Mouse (Mus musculus) MEL (cell line): ENCODE measurements around the gene Ptprk. TPM values are rescaled to one million over a fixed set of nuclear protein-coding genes. Genes with fewer than 3 reads are reported as not detected.

Experiments used
- DNase-seq: peaks from one replicate; pipeline ENCODE4 v3.0.0; 2011; ENCODE audit warnings: low read depth, low spot score
- H3K27ac ChIP-seq: 2 replicates; pipeline ENCODE4 v1.5.1; 2012; ENCODE audit warnings: low read depth, mild to moderate bottlenecking, control low read depth, low read length, moderate library complexity; ENCODE audit not compliant: control insufficient read depth
- H3K27me3 ChIP-seq, 2 experiments: fragments of 150-350 bp in 1 of 2; sonication (generic) in 1 of 2; 2 replicates each; pipeline ENCODE4 v1.6.1; 2012; ENCODE audit warnings: low read length in 2 of 2, mild to moderate bottlenecking in 2 of 2, improper control_type of control experiment in 1 of 2, moderate library complexity in 1 of 2; ENCODE audit not compliant: insufficient read depth in 2 of 2, control insufficient read depth in 1 of 2
- H3K36me3 ChIP-seq, 2 experiments: 2 replicates each; pipeline ENCODE4 v1.6.1; 2012 to 2014; ENCODE audit warnings: low read length in 2 of 2, improper control_type of control experiment in 1 of 2, inconsistent platforms in 1 of 2, mild to moderate bottlenecking in 1 of 2; ENCODE audit not compliant: insufficient read depth in 2 of 2, control insufficient read depth in 1 of 2
- H3K4me1 ChIP-seq, 2 experiments: fragments of 150-350 bp in 1 of 2; sonication (generic) in 1 of 2; 2 replicates each; pipeline ENCODE4 v1.6.1; 2012; ENCODE audit warnings: low read length in 2 of 2, improper control_type of control experiment in 1 of 2, mild to moderate bottlenecking in 1 of 2; ENCODE audit not compliant: insufficient read depth in 2 of 2, control insufficient read depth in 1 of 2
- H3K4me3 ChIP-seq, 2 experiments: fragments of 150-350 bp in 1 of 2; sonication (generic) in 1 of 2; 2 replicates each; pipeline ENCODE4 v1.5.1; 2012; ENCODE audit warnings: low read depth in 2 of 2, low read length in 2 of 2, mild to moderate bottlenecking in 2 of 2, moderate library complexity in 2 of 2, control low read depth in 1 of 2, improper control_type of control experiment in 1 of 2; ENCODE audit not compliant: control insufficient read depth in 1 of 2, insufficient read depth in 1 of 2
- H3K79me2 ChIP-seq: 2 replicates; pipeline ENCODE4 v1.6.1; 2012; ENCODE audit warnings: mild to moderate bottlenecking, low read length, moderate library complexity; ENCODE audit not compliant: control insufficient read depth, poor library complexity, insufficient read depth
- H3K9ac ChIP-seq: 2 replicates; pipeline ENCODE4 v1.6.1; 2012; ENCODE audit warnings: low read depth, mild to moderate bottlenecking, control low read depth, low read length, moderate library complexity; ENCODE audit not compliant: control insufficient read depth, poor library complexity, severe bottlenecking
- H3K9me3 ChIP-seq: fragments of 150-350 bp; sonication (generic); replicated peaks from 2 replicates; pipeline ENCODE4 v1.6.1; 2012; ENCODE audit warnings: mild to moderate bottlenecking, low read length, improper control_type of control experiment, moderate library complexity; ENCODE audit not compliant: insufficient read depth
- CHD2 ChIP-seq: IDR thresholded peaks from 2 replicates; pipeline ENCODE4 v1.6.1; 2011; ENCODE audit warnings: low read length, improper control_type of control experiment
- CTCF ChIP-seq, 3 experiments: IDR thresholded peaks in 2 of 3; conservative IDR thresholded peaks in 1 of 3; 2 replicates each; pipeline ENCODE4 v1.5.1; 2011 to 2012; ENCODE audit warnings: low read length in 3 of 3, low read depth in 2 of 3, mild to moderate bottlenecking in 2 of 3, improper control_type of control experiment in 1 of 3, inconsistent platforms in 1 of 3, mixed read lengths in 1 of 3, moderate library complexity in 1 of 3; ENCODE audit not compliant: control insufficient read depth in 1 of 3, insufficient read depth in 1 of 3, poor library complexity in 1 of 3, severe bottlenecking in 1 of 3
- EP300 ChIP-seq, 2 experiments: IDR thresholded peaks; 2 replicates each; pipeline ENCODE4 v1.6.1; 2011; ENCODE audit warnings: improper control_type of control experiment in 2 of 2, low read length in 2 of 2, low read depth in 1 of 2, mild to moderate bottlenecking in 1 of 2
- ETS1 ChIP-seq: IDR thresholded peaks from 2 replicates; pipeline ENCODE4 v1.6.1; 2012; ENCODE audit warnings: low read depth, mild to moderate bottlenecking, inconsistent platforms, low read length, improper control_type of control experiment, moderate library complexity
- GATA1 ChIP-seq: IDR thresholded peaks from 2 replicates; pipeline ENCODE4 v1.6.1; 2011; ENCODE audit warnings: low read depth, low read length, improper control_type of control experiment
- HCFC1 ChIP-seq: IDR thresholded peaks from 2 replicates; pipeline ENCODE4 v1.6.1; 2012; ENCODE audit warnings: low read depth, mild to moderate bottlenecking, inconsistent platforms, low read length, improper control_type of control experiment, moderate library complexity
- KAT2A ChIP-seq: conservative IDR thresholded peaks from 2 replicates; pipeline ENCODE4 v1.6.1; 2012; ENCODE audit warnings: low read depth, low read length, improper control_type of control experiment, inconsistent platforms
- MAFK ChIP-seq: IDR thresholded peaks from 2 replicates; pipeline ENCODE4 v1.6.1; 2011; ENCODE audit warnings: low read depth, mild to moderate bottlenecking, low read length, improper control_type of control experiment, borderline replicate concordance
- MAZ ChIP-seq: IDR thresholded peaks from 2 replicates; pipeline ENCODE4 v1.6.1; 2012; ENCODE audit warnings: low read depth, mild to moderate bottlenecking, inconsistent platforms, low read length, improper control_type of control experiment
- MEF2A ChIP-seq: IDR thresholded peaks from 2 replicates; pipeline ENCODE4 v1.6.1; 2014; ENCODE audit warnings: low read depth, mild to moderate bottlenecking, inconsistent platforms, low read length, improper control_type of control experiment; ENCODE audit not compliant: poor library complexity, insufficient replicate concordance, severe bottlenecking; ENCODE audit errors: extremely low read depth
- MYC ChIP-seq: IDR thresholded peaks from 2 replicates; pipeline ENCODE4 v1.6.1; 2011; ENCODE audit warnings: low read depth, mild to moderate bottlenecking, low read length, improper control_type of control experiment, moderate library complexity
- NRF1 ChIP-seq: IDR thresholded peaks from 2 replicates; pipeline ENCODE4 v1.6.1; 2014; ENCODE audit warnings: low read depth, mild to moderate bottlenecking, inconsistent platforms, low read length, improper control_type of control experiment, moderate library complexity; ENCODE audit not compliant: poor library complexity, insufficient read depth, severe bottlenecking
- POLR2AphosphoS2 ChIP-seq: IDR thresholded peaks from 2 replicates; pipeline ENCODE4 v1.6.1; 2011; ENCODE audit warnings: low read length, improper control_type of control experiment
- RAD21 ChIP-seq: IDR thresholded peaks from 2 replicates; pipeline ENCODE4 v1.6.1; 2011; ENCODE audit warnings: mild to moderate bottlenecking, low read depth, low read length, improper control_type of control experiment
- RCOR1 ChIP-seq: IDR thresholded peaks from 2 replicates; pipeline ENCODE4 v1.6.1; 2012; ENCODE audit warnings: low read depth, mild to moderate bottlenecking, inconsistent platforms, low read length, improper control_type of control experiment
- SIN3A ChIP-seq: IDR thresholded peaks from 2 replicates; pipeline ENCODE4 v1.6.1; 2012; ENCODE audit warnings: low read length, improper control_type of control experiment, inconsistent platforms
- TAL1 ChIP-seq: IDR thresholded peaks from 2 replicates; pipeline ENCODE4 v1.6.1; 2012; ENCODE audit warnings: mild to moderate bottlenecking, inconsistent platforms, low read length, moderate library complexity, mixed read lengths
- TBP ChIP-seq: IDR thresholded peaks from 2 replicates; pipeline ENCODE4 v1.8.0; 2011; ENCODE audit warnings: low read depth, low read length, improper control_type of control experiment
- TCF12 ChIP-seq: IDR thresholded peaks from 2 replicates; pipeline ENCODE4 v1.6.1; 2014; ENCODE audit warnings: low read depth, mild to moderate bottlenecking, inconsistent platforms, low read length, improper control_type of control experiment, moderate library complexity
- USF2 ChIP-seq, 2 experiments: IDR thresholded peaks; 2 replicates each; pipeline ENCODE4 v1.6.1; 2011 to 2012; ENCODE audit warnings: improper control_type of control experiment in 2 of 2, low read length in 2 of 2, borderline replicate concordance in 1 of 2, inconsistent platforms in 1 of 2, low read depth in 1 of 2, mild to moderate bottlenecking in 1 of 2; ENCODE audit not compliant: insufficient read depth in 1 of 2
- ZC3H11A ChIP-seq: IDR thresholded peaks from 2 replicates; pipeline ENCODE4 v1.6.1; 2012; ENCODE audit warnings: low read depth, mild to moderate bottlenecking, inconsistent platforms, low read length, improper control_type of control experiment
- ZKSCAN1 ChIP-seq: IDR thresholded peaks from 2 replicates; pipeline ENCODE4 v1.6.1; 2012; ENCODE audit warnings: low read depth, mild to moderate bottlenecking, inconsistent platforms, low read length, improper control_type of control experiment, moderate library complexity
- ZMIZ1 ChIP-seq: IDR thresholded peaks from 2 replicates; pipeline ENCODE4 v1.6.1; 2012; ENCODE audit warnings: low read depth, mild to moderate bottlenecking, inconsistent platforms, low read length, improper control_type of control experiment, moderate library complexity
- ZNF384 ChIP-seq: IDR thresholded peaks from 2 replicates; pipeline ENCODE4 v1.6.1; 2012; ENCODE audit warnings: low read depth, mild to moderate bottlenecking, inconsistent platforms, low read length, improper control_type of control experiment
- polyA plus RNA-seq, 2 experiments: library from polyadenylated mRNA; stranded (reverse) in 1 of 2; unstranded in 1 of 2; fragments of >175 nt in 1 of 2; fragments of >200 nt in 1 of 2; gene quantifications; 2 replicates each; pipeline versions ENCODE4 v1.2.1 to v1.2.4; 2012; ENCODE audit warnings: low replicate concordance in 2 of 2, low read depth in 1 of 2; ENCODE audit not compliant: insufficient read length in 2 of 2, insufficient read depth in 1 of 2, missing spikeins in 1 of 2
- total RNA-seq: library from RNA; depleted of rRNA; stranded (reverse); fragments of 300-350 nt; gene quantifications from 2 replicates; pipeline ENCODE4 v1.2.3, GENCODE M21; 2012

Ptprk gene
- total and polyA plus RNA-seq, 3 experiments = under 0.01 TPM; not detected in 2

GRCm38 (mm10) chr10:28568047-28568446 lies 493.4 kb downstream of the Ptprk start:
- H3K36me3 ChIP-seq = peaks cover 0 to 3% of the 10 kb centered on the region in 2 experiments; a peak in 2 of 4 replicates
- no peaks in the 10 kb centered on the region for H3K27me3 ChIP-seq
- H3K4me1 ChIP-seq = peaks cover 0 to 5% of the 10 kb centered on the region in 2 experiments; a peak in 2 of 4 replicates
- peak; percentile 37 for DNase-seq
- H3K27ac ChIP-seq = no peak overlapping the region
- H3K9me3 ChIP-seq = no peaks in the 10 kb centered on the region
- TF ChIP-seq HCFC1 = no peak
- peak; percentile 45; the same call in 1 of the 2 replicates for TF ChIP-seq GATA1
- peak; percentile 50; the same call in 1 of the 2 replicates for TF ChIP-seq ETS1
- peak; percentile 22 to 50; a peak in 1 of 4 replicates for TF ChIP-seq EP300 (IDR thresholded peaks at IDR 0.05; ENCODE audit: low read depth in 1 of 2, low read length in 2 of 2)
- peak; percentile 32; the same call in 1 of the 2 replicates for TF ChIP-seq RCOR1
- TF ChIP-seq ZNF384 = peak; percentile 56
- TF ChIP-seq MAZ = no peak
- peak; percentile 45; the same call in 1 of the 2 replicates for TF ChIP-seq TCF12
- no peak overlapping the region for H3K4me3 ChIP-seq
- no peaks in the 10 kb centered on the region for H3K79me2 ChIP-seq
- H3K9ac ChIP-seq = no peak overlapping the region

- Histone ChIP-seq H3K9me3 (no peaks in the 10 kb centered on the region), H3K4me3 (no peak overlapping the region), H3K27ac (no peak overlapping the region), H3K4me1 (no peaks in the 10 kb centered on the region), H3K27me3 (no peaks in the 10 kb centered on the region), H3K79me2 (no peaks in the 10 kb centered on the region), H3K9ac (no peak overlapping the region), H3K36me3 (no peaks in the 10 kb centered on the region)
- TF ChIP-seq MEF2A (no peak), RCOR1 (no peak), SIN3A (no peak), CTCF (IDR thresholded peaks at IDR 0.05 in 2 of 3, conservative IDR thresholded peaks at IDR 0.05 in 1 of 3; ENCODE audit: control insufficient read depth in 1 of 3, insufficient read depth in 1 of 3, low read depth in 2 of 3, low read length in 3 of 3, poor library complexity in 1 of 3, severe bottlenecking in 1 of 3) (no peak), TAL1 (no peak), MYC (no peak), ZMIZ1 (no peak), ZC3H11A (no peak), CHD2 (no peak), MAFK (no peak), USF2 (IDR thresholded peaks at IDR 0.05; ENCODE audit: borderline replicate concordance in 1 of 2, insufficient read depth in 1 of 2, low read depth in 1 of 2, low read length in 2 of 2) (no peak), NRF1 (no peak), KAT2A (no peak), ETS1 (no peak), RAD21 (no peak), HCFC1 (no peak), TBP (no peak), ZKSCAN1 (no peak), POLR2AphosphoS2 (no peak)
- no peak for DNase-seq
These were observed 505.0 kb downstream of the Ptprk start for GRCm38 (mm10) chr10:28579596-28579995.
